Mouse (Mus musculus): ENCODE data around the gene Lmln. TPM values are rescaled to one million over a fixed set of nuclear protein-coding genes. Genes with fewer than 3 reads are reported as not detected.
A peak's percentile ranks its signal among the peaks of the same experiment; 100 is the strongest.

Lmln gene
- 0.02 TPM in 1 of 2 replicates, not detected in the other for polyA plus RNA-seq (2012; ENCODE audit: insufficient read depth, low replicate concordance)

GRCm38 (mm10) chr16:33062024-33062681 is at the start of gene Lmln:
Gene Lmln (plus strand): TSS chr16:33062521.
- peaks cover 42% of the 10 kb centered on the region for H3K36me3 ChIP-seq (replicated peaks; ENCODE audit: low read length)
- no peaks in the 10 kb centered on the region for H3K27me3 ChIP-seq (replicated peaks)
- H3K9me3 ChIP-seq, result no peaks in the 10 kb centered on the region
- no peak for TF ChIP-seq FLI1 (IDR thresholded peaks at IDR 0.05; ENCODE audit: low read length)
- no peak for TF ChIP-seq GATA1 (IDR thresholded peaks at IDR 0.05; ENCODE audit: borderline replicate concordance, low read length)
- peak within 1 kb of the TSS; percentile 97 for H3K4me3 ChIP-seq (replicated peaks)
- peaks cover 58% of the 10 kb centered on the region for H3K4me1 ChIP-seq

- H3K4me1 ChIP-seq, result peaks cover 26% of the 10 kb centered on the region
- no peaks in the 10 kb centered on the region for H3K9me3 ChIP-seq
- no peak overlapping the region for H3K4me3 ChIP-seq (replicated peaks)
- TF ChIP-seq GATA1 (IDR thresholded peaks at IDR 0.05; ENCODE audit: borderline replicate concordance, low read length) (no peak), FLI1 (IDR thresholded peaks at IDR 0.05; ENCODE audit: low read length) (no peak)
- H3K27me3 ChIP-seq (replicated peaks), result no peaks in the 10 kb centered on the region
- H3K36me3 ChIP-seq (replicated peaks; ENCODE audit: low read length), result peaks cover 94% of the 10 kb centered on the region
Measured at GRCm38 (mm10) chr16:33013801-33014200, 48.5 kb upstream of the Lmln start.

- Histone ChIP-seq H3K4me3 (replicated peaks) (no peak overlapping the region), H3K36me3 (replicated peaks; ENCODE audit: low read length) (peaks cover 88% of the 10 kb centered on the region)
- no peak for TF ChIP-seq GATA1 (IDR thresholded peaks at IDR 0.05; ENCODE audit: borderline replicate concordance, low read length)
- TF ChIP-seq FLI1 (IDR thresholded peaks at IDR 0.05; ENCODE audit: low read length), result no peak
Measured at GRCm38 (mm10) chr16:33014921-33015320, 47.4 kb upstream of the Lmln start.

GRCm38 (mm10) chr16:33015396-33015907 is 46.9 kb upstream of the Lmln start:
- H3K27me3 ChIP-seq (replicated peaks), result no peaks in the 10 kb centered on the region
- H3K36me3 ChIP-seq (replicated peaks; ENCODE audit: low read length), result peaks cover 83% of the 10 kb centered on the region
- H3K4me3 ChIP-seq (replicated peaks), result no peak overlapping the region
- no peaks in the 10 kb centered on the region for H3K9me3 ChIP-seq
- H3K4me1 ChIP-seq, result peaks cover 26% of the 10 kb centered on the region
- TF ChIP-seq GATA1 (IDR thresholded peaks at IDR 0.05; ENCODE audit: borderline replicate concordance, low read length) (no peak), FLI1 (IDR thresholded peaks at IDR 0.05; ENCODE audit: low read length) (no peak)

More at GRCm38 (mm10) chr16:33014921-33015320, 47.4 kb upstream of the Lmln start:
- Histone ChIP-seq H3K27me3 (replicated peaks) (no peaks in the 10 kb centered on the region), H3K9me3 (no peaks in the 10 kb centered on the region), H3K4me1 (peaks cover 26% of the 10 kb centered on the region)

GRCm38 (mm10) chr16:33015986-33016385 is 46.3 kb upstream of the Lmln start:
- TF ChIP-seq GATA1 (IDR thresholded peaks at IDR 0.05; ENCODE audit: borderline replicate concordance, low read length) (no peak), FLI1 (IDR thresholded peaks at IDR 0.05; ENCODE audit: low read length) (no peak)
- no peaks in the 10 kb centered on the region for H3K9me3 ChIP-seq
- H3K36me3 ChIP-seq (replicated peaks; ENCODE audit: low read length), result peaks cover 78% of the 10 kb centered on the region
- H3K4me1 ChIP-seq, result peaks cover 26% of the 10 kb centered on the region
- H3K4me3 ChIP-seq (replicated peaks), result no peak overlapping the region
- H3K27me3 ChIP-seq (replicated peaks), result no peaks in the 10 kb centered on the region

GRCm38 (mm10) chr16:33017677-33018349 is 44.5 kb upstream of the Lmln start:
- H3K4me3 ChIP-seq (replicated peaks), result no peak overlapping the region
- no peaks in the 10 kb centered on the region for H3K9me3 ChIP-seq
- TF ChIP-seq FLI1 (IDR thresholded peaks at IDR 0.05; ENCODE audit: low read length) (no peak), GATA1 (IDR thresholded peaks at IDR 0.05; ENCODE audit: borderline replicate concordance, low read length) (no peak)
- peaks cover 59% of the 10 kb centered on the region for H3K36me3 ChIP-seq (replicated peaks; ENCODE audit: low read length)
- H3K4me1 ChIP-seq, result peaks cover 24% of the 10 kb centered on the region
- H3K27me3 ChIP-seq (replicated peaks), result no peaks in the 10 kb centered on the region

GRCm38 (mm10) chr16:33019117-33019770 is 43.1 kb upstream of the Lmln start:
- Histone ChIP-seq H3K27me3 (replicated peaks) (no peaks in the 10 kb centered on the region), H3K4me3 (replicated peaks) (peak overlapping the region; percentile 60), H3K4me1 (peaks cover 31% of the 10 kb centered on the region), H3K36me3 (replicated peaks; ENCODE audit: low read length) (peaks cover 45% of the 10 kb centered on the region), H3K9me3 (no peaks in the 10 kb centered on the region)
- TF ChIP-seq FLI1 (IDR thresholded peaks at IDR 0.05; ENCODE audit: low read length), result no peak
- TF ChIP-seq GATA1 (IDR thresholded peaks at IDR 0.05; ENCODE audit: borderline replicate concordance, low read length), result no peak

GRCm38 (mm10) chr16:33021381-33021780 is 40.9 kb upstream of the Lmln start:
- H3K9me3 ChIP-seq, result no peaks in the 10 kb centered on the region
- peaks cover 25% of the 10 kb centered on the region for H3K4me1 ChIP-seq
- peaks cover 24% of the 10 kb centered on the region for H3K36me3 ChIP-seq (replicated peaks; ENCODE audit: low read length)
- no peak for TF ChIP-seq GATA1 (IDR thresholded peaks at IDR 0.05; ENCODE audit: borderline replicate concordance, low read length)
- no peak overlapping the region for H3K4me3 ChIP-seq (replicated peaks)
- peaks cover 1% of the 10 kb centered on the region for H3K27me3 ChIP-seq (replicated peaks)

- Histone ChIP-seq H3K4me1 (peaks cover 19% of the 10 kb centered on the region), H3K9me3 (no peaks in the 10 kb centered on the region), H3K27me3 (replicated peaks) (peaks cover 1% of the 10 kb centered on the region), H3K36me3 (replicated peaks; ENCODE audit: low read length) (peaks cover 7% of the 10 kb centered on the region), H3K4me3 (replicated peaks) (no peak overlapping the region)
- TF ChIP-seq GATA1 (IDR thresholded peaks at IDR 0.05; ENCODE audit: borderline replicate concordance, low read length) (no peak), FLI1 (IDR thresholded peaks at IDR 0.05; ENCODE audit: low read length) (no peak)
Measured at GRCm38 (mm10) chr16:33023750-33024149, 38.6 kb upstream of the Lmln start.
